Mouse (Mus musculus) embryonic fibroblast, embryonic 13.5 days (primary cell): ENCODE measurements around the gene Gm49384.

Experiments used
- CTCF ChIP-seq: IDR thresholded peaks from 2 replicates; pipeline ENCODE4 v1.5.1; 2011; ENCODE audit warnings: mild to moderate bottlenecking, control low read depth, low read length, moderate library complexity, borderline replicate concordance; ENCODE audit not compliant: insufficient read depth
- POLR2A ChIP-seq: IDR thresholded peaks from 2 replicates; pipeline ENCODE4 v1.6.1; 2011; ENCODE audit warnings: low read depth, mild to moderate bottlenecking, control low read depth, low read length, moderate library complexity

DNA sequence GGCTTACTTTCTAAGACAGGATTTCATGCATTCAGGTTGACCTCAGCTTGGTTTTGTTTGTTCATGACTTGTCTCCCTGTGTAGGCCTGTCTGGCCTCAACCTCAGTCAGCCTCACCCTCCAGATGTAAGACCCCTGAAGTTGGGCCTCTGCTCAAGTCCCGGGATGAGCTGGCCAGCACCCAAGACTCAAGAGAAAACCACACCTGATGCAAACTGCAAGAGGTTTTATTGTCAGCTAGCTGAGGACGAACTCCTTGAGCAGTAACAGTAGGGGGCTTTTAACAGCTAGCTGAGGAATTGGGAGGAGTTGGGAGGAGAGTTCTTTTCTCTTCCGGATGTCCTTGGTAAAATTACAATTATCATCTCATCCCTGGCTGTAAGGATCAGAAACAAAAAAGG is 26.5 kb downstream of the Gm49384 start:
- no peak for TF ChIP-seq CTCF
- TF ChIP-seq POLR2A = no peak
